Mouse (Mus musculus): ENCODE data around the gene Anpep. TPM values are rescaled to one million over a fixed set of nuclear protein-coding genes. Genes with fewer than 3 reads are reported as not detected.

Anpep gene
- polyA plus RNA-seq, 1 experiment from 2014 or later, result 26.3 TPM

Other genes with a start within 250 kb of the Anpep start
- gene Rhcg, start 243.4 kb downstream of the Anpep start, polyA plus RNA-seq (2014; fragmentation: Nextera tagmentation; extraction: Ambion mirVana), result not detected in 2 replicates
- gene Ticrr, start 200.9 kb downstream of the Anpep start, polyA plus RNA-seq (2014; fragmentation: Nextera tagmentation; extraction: Ambion mirVana), result 12.7 and 15.3 TPM in 2 replicates
- 4.2 and 4.4 TPM in 2 replicates for gene Kif7, start 145.3 kb downstream of the Anpep start, polyA plus RNA-seq (2014; fragmentation: Nextera tagmentation; extraction: Ambion mirVana)
- not detected in 2 replicates for gene Plin1, start 128.2 kb downstream of the Anpep start, polyA plus RNA-seq (2014; fragmentation: Nextera tagmentation; extraction: Ambion mirVana)
- 11.0 and 11.5 TPM in 2 replicates for gene Pex11a, start 117.9 kb downstream of the Anpep start, polyA plus RNA-seq (2014; fragmentation: Nextera tagmentation; extraction: Ambion mirVana)
- 0.14 and 0.50 TPM in 2 replicates for gene Wdr93, start 117.9 kb downstream of the Anpep start, polyA plus RNA-seq (2014; fragmentation: Nextera tagmentation; extraction: Ambion mirVana)
- gene Mesp1, start 67.3 kb downstream of the Anpep start, polyA plus RNA-seq (2014; fragmentation: Nextera tagmentation; extraction: Ambion mirVana), result not detected in 2 replicates
- gene Mesp2, start 50.3 kb downstream of the Anpep start, polyA plus RNA-seq (2014; fragmentation: Nextera tagmentation; extraction: Ambion mirVana), result 0.55 and 1.2 TPM in 2 replicates
- 31.9 and 34.0 TPM in 2 replicates for gene Ap3s2, start 59.6 kb upstream of the Anpep start, polyA plus RNA-seq (2014; fragmentation: Nextera tagmentation; extraction: Ambion mirVana)
- 37.7 and 39.6 TPM in 2 replicates for gene Arpin, start 74.3 kb upstream of the Anpep start, polyA plus RNA-seq (2014; fragmentation: Nextera tagmentation; extraction: Ambion mirVana)
- gene Zfp710, start 163.8 kb upstream of the Anpep start, polyA plus RNA-seq (2014; fragmentation: Nextera tagmentation; extraction: Ambion mirVana), result 16.4 and 16.6 TPM in 2 replicates

Measured in stomach, embryonic 14.5 days (tissue).